Mouse (Mus musculus) limb, embryonic 14.5 days (tissue): ENCODE measurements around the gene Htra2. TPM values are rescaled to one million over a fixed set of nuclear protein-coding genes. Genes with fewer than 3 reads are reported as not detected.

Experiments used
- ATAC-seq: fragments of 200-750 bp; cut with Nextera tagmentation; 2 replicates; pipeline ENCODE4 v1.8.0; 2017; ENCODE audit warnings: low read depth, moderate number of reproducible peaks, moderate TSS enrichment; ENCODE audit not compliant: low FRiP score
- DNase-seq: peaks from one replicate; pipeline ENCODE4 v3.0.0-alpha.2; 2015; ENCODE audit warnings: low spot score
- H3K27ac ChIP-seq: fragments of 300-500 bp; sonication (generic); replicated peaks from 2 replicates; pipeline ENCODE4 v1.5.1; 2014; ENCODE audit warnings: low read depth, mild to moderate bottlenecking, low read length, moderate library complexity, mixed read lengths
- H3K27me3 ChIP-seq: fragments of 300-500 bp; sonication (generic); 2 replicates; pipeline ENCODE4 v1.6.1; 2014; ENCODE audit warnings: low read length, mixed read lengths; ENCODE audit not compliant: control insufficient read depth, insufficient read depth
- H3K36me3 ChIP-seq: fragments of 300-500 bp; sonication (generic); 2 replicates; pipeline ENCODE4 v1.6.1; 2014; ENCODE audit warnings: mild to moderate bottlenecking, low read length, moderate library complexity, mixed read lengths; ENCODE audit not compliant: control insufficient read depth, insufficient read depth
- H3K4me1 ChIP-seq: fragments of 300-500 bp; sonication (generic); 2 replicates; pipeline ENCODE4 v1.6.1; 2014; ENCODE audit warnings: antibody characterized with exemption, low read length, mixed read lengths; ENCODE audit not compliant: control insufficient read depth, insufficient read depth
- H3K4me2 ChIP-seq: fragments of 300-500 bp; sonication (generic); replicated peaks from 2 replicates; pipeline ENCODE4 v1.6.1; 2014; ENCODE audit warnings: low read depth, mild to moderate bottlenecking, low read length, moderate library complexity; ENCODE audit not compliant: severe bottlenecking
- H3K4me3 ChIP-seq: fragments of 300-500 bp; sonication (generic); replicated peaks from 2 replicates; pipeline ENCODE4 v1.5.1; 2014; ENCODE audit warnings: low read length
- H3K9ac ChIP-seq: fragments of 300-500 bp; sonication (generic); 2 replicates; pipeline ENCODE4 v1.6.1; 2014; ENCODE audit warnings: mild to moderate bottlenecking, low read depth, low read length, moderate library complexity; ENCODE audit not compliant: severe bottlenecking
- H3K9me3 ChIP-seq: fragments of 300-500 bp; sonication (generic); 2 replicates; pipeline ENCODE4 v1.6.1; 2016; ENCODE audit warnings: low read length; ENCODE audit not compliant: control insufficient read depth
- POLR2A ChIP-seq: fragments of 200-500 bp; IDR thresholded peaks from 2 replicates; pipeline ENCODE4 v1.8.0; 2012; ENCODE audit warnings: inconsistent platforms, mild to moderate bottlenecking, moderate library complexity, borderline replicate concordance; ENCODE audit not compliant: insufficient read depth, insufficient read length; ENCODE audit errors: extremely low read depth
- WGBS: fragments of 180-500 bp; shearing (Covaris S2); extraction: QIAGEN DNeasy Blood & Tissue Kit; methylation state at CpG from one replicate; pipeline ENCODE4 v1.1.7; 2014; 5-methylcytosine and 5-hydroxymethylcytosine counted together
- polyA plus RNA-seq, 2 experiments: library from polyadenylated mRNA; depleted of rRNA in 1 of 2; stranded (reverse) in 1 of 2; unstranded in 1 of 2; fragments of >200 nt; fragmentation: Nextera tagmentation in 1 of 2; extraction: Ambion mirVana in 1 of 2; gene quantifications; 2 replicates each; pipeline versions ENCODE4 v1.2.1 to v1.2.3; 2012 to 2014

The Htra2 gene
- polyA plus RNA-seq, 2 experiments, result 48.4 to 99.8 TPM

DNA sequence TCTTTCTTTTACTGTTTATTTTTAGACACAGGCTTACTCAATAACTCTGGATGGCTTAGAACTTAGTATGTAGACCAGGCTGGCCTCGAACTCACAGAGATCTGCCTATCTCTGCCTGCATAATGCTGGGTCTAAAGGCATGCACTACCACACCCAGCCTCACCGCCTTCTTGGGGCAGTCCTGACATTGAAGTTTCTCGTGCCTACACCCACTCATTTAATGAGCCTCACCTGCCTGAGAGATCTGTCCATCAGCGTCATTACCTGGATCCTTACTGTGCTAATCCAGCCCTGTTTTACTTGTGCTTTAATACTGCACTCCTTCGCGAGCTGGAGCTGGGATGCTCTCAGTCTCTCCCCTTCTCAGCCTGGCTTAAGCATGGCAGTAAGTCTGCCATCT, 43.3 kb downstream of the Htra2 start:
- no peak for TF ChIP-seq POLR2A
- DNase-seq (no peak), ATAC-seq (no peak)
- no peak overlapping the region for H3K4me3 ChIP-seq
- no peak overlapping the region for H3K27ac ChIP-seq
- no peak overlapping the region for H3K9ac ChIP-seq
- H3K4me2 ChIP-seq, result no peak overlapping the region
- WGBS, result 73% methylated on average over 6 of the region's 6 CpGs
- H3K9me3 ChIP-seq, result no peaks in the 10 kb centered on the region
- no peaks in the 10 kb centered on the region for H3K36me3 ChIP-seq
- no peaks in the 10 kb centered on the region for H3K27me3 ChIP-seq
- H3K4me1 ChIP-seq, result 0 out of 2 replicates have a peak, but pooled peaks cover 2% of the 10 kb centered on the region

DNA sequence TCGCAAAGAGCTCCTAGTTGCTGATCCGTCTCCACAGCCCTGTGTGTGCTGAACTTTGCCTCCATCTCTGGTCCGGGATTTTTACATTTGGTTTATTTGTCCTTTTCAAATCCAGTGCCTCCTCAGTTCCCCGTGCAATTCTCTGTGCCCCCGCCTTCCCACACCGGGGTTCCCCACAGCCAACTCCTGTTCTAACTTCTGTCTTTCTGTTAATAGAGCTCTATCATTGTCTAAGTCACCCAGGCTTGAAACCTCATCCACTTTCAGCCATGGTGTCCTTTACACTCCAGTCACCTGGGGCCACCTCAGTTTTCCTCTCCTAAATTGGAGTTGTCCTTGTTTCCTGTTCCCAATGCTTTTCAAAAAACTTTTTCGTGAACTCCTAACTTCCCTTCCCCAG, 43.8 kb downstream of the Htra2 start:
- Histone ChIP-seq H3K27me3 (no peaks in the 10 kb centered on the region), H3K36me3 (no peaks in the 10 kb centered on the region), H3K27ac (no peak overlapping the region), H3K4me3 (no peak overlapping the region), H3K9me3 (no peaks in the 10 kb centered on the region), H3K9ac (no peak overlapping the region), H3K4me2 (no peak overlapping the region), H3K4me1 (0 out of 2 replicates have a peak, but pooled peaks cover 2% of the 10 kb centered on the region)
- ATAC-seq (no peak), DNase-seq (no peak)
- no peak for TF ChIP-seq POLR2A
- WGBS, result 84% methylated on average over 7 of the region's 7 CpGs

GRCm38 (mm10) chr6:83010010-83010409, 45.1 kb downstream of the Htra2 start:
- no peak overlapping the region for H3K9ac ChIP-seq
- no peaks in the 10 kb centered on the region for H3K27me3 ChIP-seq
- TF ChIP-seq POLR2A, result no peak
- WGBS, result 62% methylated on average over 7 of the region's 7 CpGs
- H3K27ac ChIP-seq, result no peak overlapping the region
- 0 out of 2 replicates have a peak, but pooled peaks cover 2% of the 10 kb centered on the region for H3K4me1 ChIP-seq
- DNase-seq (no peak), ATAC-seq (no peak)
- no peaks in the 10 kb centered on the region for H3K36me3 ChIP-seq
- H3K4me2 ChIP-seq, result no peak overlapping the region
- H3K4me3 ChIP-seq, result no peak overlapping the region
- H3K9me3 ChIP-seq, result no peaks in the 10 kb centered on the region

- H3K27ac ChIP-seq, result no peak overlapping the region
- TF ChIP-seq POLR2A, result no peak
- H3K4me3 ChIP-seq, result no peak overlapping the region
- H3K36me3 ChIP-seq, result no peaks in the 10 kb centered on the region
- DNase-seq (no peak), ATAC-seq (no peak)
- H3K4me2 ChIP-seq, result no peak overlapping the region
- 61% methylated on average over 3 of the region's 3 CpGs for WGBS
- no peaks in the 10 kb centered on the region for H3K9me3 ChIP-seq
- H3K9ac ChIP-seq, result no peak overlapping the region
- H3K4me1 ChIP-seq, result 0 out of 2 replicates have a peak, but pooled peaks cover 2% of the 10 kb centered on the region
- no peaks in the 10 kb centered on the region for H3K27me3 ChIP-seq
Observed at GRCm38 (mm10) chr6:83008659-83009058, 46.4 kb downstream of the Htra2 start.

DNA sequence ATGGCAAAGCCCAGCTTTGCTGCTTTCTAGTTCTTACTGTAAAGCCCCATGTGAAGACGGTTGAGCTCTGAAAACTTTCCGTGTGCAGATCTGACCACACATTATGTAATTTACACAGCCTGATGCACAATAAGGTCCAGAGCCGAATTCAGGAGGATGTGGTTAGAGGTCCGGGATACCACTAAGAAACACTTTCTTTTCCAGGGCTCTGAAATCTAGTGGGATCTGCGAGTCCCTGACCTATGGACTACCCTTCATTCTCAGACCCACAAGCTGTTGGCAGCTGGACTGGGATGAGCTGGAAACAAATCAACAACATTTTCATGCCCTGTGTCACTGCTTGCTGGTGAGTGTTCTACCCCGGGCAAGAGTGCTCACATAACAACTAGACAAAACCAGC, 49.0 kb downstream of the Htra2 start:
- no peak for DNase-seq
- TF ChIP-seq POLR2A, result no peak
- Histone ChIP-seq H3K4me2 (no peak overlapping the region), H3K9ac (no peak overlapping the region), H3K4me3 (no peak overlapping the region), H3K4me1 (no peaks in the 10 kb centered on the region), H3K9me3 (no peaks in the 10 kb centered on the region), H3K36me3 (no peaks in the 10 kb centered on the region), H3K27ac (no peak overlapping the region), H3K27me3 (no peaks in the 10 kb centered on the region)
- no peak for ATAC-seq
- 83% methylated on average over 6 of the region's 6 CpGs for WGBS

- no peaks in the 10 kb centered on the region for H3K27me3 ChIP-seq
- ATAC-seq, result no peak
- H3K9me3 ChIP-seq, result no peaks in the 10 kb centered on the region
- no peak overlapping the region for H3K9ac ChIP-seq
- no peak for TF ChIP-seq POLR2A
- no peaks in the 10 kb centered on the region for H3K36me3 ChIP-seq
- H3K4me3 ChIP-seq, result no peak overlapping the region
- no peaks in the 10 kb centered on the region for H3K4me1 ChIP-seq
- no peak overlapping the region for H3K4me2 ChIP-seq
- no peak overlapping the region for H3K27ac ChIP-seq
- DNase-seq, result no peak
- 72% methylated on average over 10 of the region's 10 CpGs for WGBS
Observed at GRCm38 (mm10) chr6:83005444-83006011, 49.5 kb downstream of the Htra2 start.
